Mouse (Mus musculus) 416B (cell line): ENCODE results near the gene Rbm42.

Experiments used
- DNase-seq: peaks from one replicate; pipeline ENCODE4 v3.0.0; 2011; ENCODE audit warnings: low read depth

Rbm42 gene

GRCm38 (mm10) chr7:30649591-30650540 is at the start of gene Rbm42:
TSS of gene Rbm42 (minus strand) at chr7:30650317.
- peak; percentile 99 for DNase-seq

GRCm38 (mm10) chr7:30698589-30698988 is 48.5 kb upstream of the Rbm42 start, which contains the start of gene 2200002J24Rik:
TSS of gene 2200002J24Rik (plus strand) at chr7:30698926.
- peak; percentile 93 for DNase-seq

GRCm38 (mm10) chr7:30698101-30698500 is 48.0 kb upstream of the Rbm42 start:
- peak; percentile 81 for DNase-seq

GRCm38 (mm10) chr7:30688325-30688724 is 38.2 kb upstream of the Rbm42 start:
- no peak for DNase-seq

- DNase-seq, result peak; percentile 62
Observed at GRCm38 (mm10) chr7:30683425-30683824, 33.3 kb upstream of the Rbm42 start.

GRCm38 (mm10) chr7:30681897-30682296 is 31.8 kb upstream of the Rbm42 start:
- no peak for DNase-seq

- DNase-seq, result peak; percentile 25
Observed at GRCm38 (mm10) chr7:30678263-30678975, 28.3 kb upstream of the Rbm42 start.

GRCm38 (mm10) chr7:30671480-30671879 is 21.4 kb upstream of the Rbm42 start, which contains the start of gene Pmis2:
TSS of gene Pmis2 (minus strand) at chr7:30671605.
- DNase-seq, result no peak

- DNase-seq, result peak; percentile 81
Observed at GRCm38 (mm10) chr7:30669229-30669628, 19.1 kb upstream of the Rbm42 start.

GRCm38 (mm10) chr7:30665321-30665720 is 15.2 kb upstream of the Rbm42 start:
- no peak for DNase-seq

- DNase-seq, result peak; percentile 95
Observed at GRCm38 (mm10) chr7:30664529-30665200, 14.5 kb upstream of the Rbm42 start, which contains the start of gene Haus5. TSS of gene Haus5 (minus strand) at chr7:30664994.

- peak; percentile 50 for DNase-seq
Observed at GRCm38 (mm10) chr7:30639083-30639482, 11.0 kb downstream of the Rbm42 start.

GRCm38 (mm10) chr7:30636395-30636794 is 13.7 kb downstream of the Rbm42 start:
- no peak for DNase-seq

GRCm38 (mm10) chr7:30635752-30636151 is 14.4 kb downstream of the Rbm42 start, which contains the start of gene Etv2:
TSS of gene Etv2 (minus strand) at chr7:30635852.
- DNase-seq, result no peak

- DNase-seq, result peak; percentile 46
Observed at GRCm38 (mm10) chr7:30634621-30635020, 15.5 kb downstream of the Rbm42 start.

GRCm38 (mm10) chr7:30633762-30634412 is 16.2 kb downstream of the Rbm42 start:
- DNase-seq, result no peak

- no peak for DNase-seq
Observed at GRCm38 (mm10) chr7:30629013-30629412, 21.1 kb downstream of the Rbm42 start.

GRCm38 (mm10) chr7:30626647-30627046 is 23.5 kb downstream of the Rbm42 start:
- DNase-seq, result no peak

GRCm38 (mm10) chr7:30625530-30626384 is 24.4 kb downstream of the Rbm42 start, which contains the start of gene Cox6b1:
TSS of gene Cox6b1 (minus strand) at chr7:30626151.
- DNase-seq, result peak; percentile 96

- peak; percentile 46 for DNase-seq
Observed at GRCm38 (mm10) chr7:30619202-30619601, 30.9 kb downstream of the Rbm42 start.
